Mouse (Mus musculus) spleen, postnatal 0 days (tissue): ENCODE data around the gene Olfr665. TPM values are rescaled to one million over a fixed set of nuclear protein-coding genes. Genes with fewer than 3 reads are reported as not detected.

Source experiments
- polyA plus RNA-seq: library from polyadenylated mRNA; unstranded; fragments of >200 nt; fragmentation: Nextera tagmentation; extraction: Ambion mirVana; gene quantifications from 2 replicates; pipeline ENCODE4 v1.2.1, GENCODE M21; 2015

Gene Olfr665
- polyA plus RNA-seq = not detected in 2 replicates

GRCm38 (mm10) chr7:104877731-104878130 is at the start of gene Olfr665:
Olfr665 (plus strand) TSS chr7:104878031.

GRCm38 (mm10) chr7:104842503-104842902 is 35.3 kb upstream of the Olfr665 start, which contains the start of gene Usp17lb:
Usp17lb (minus strand) TSS chr7:104842603.

DNA sequence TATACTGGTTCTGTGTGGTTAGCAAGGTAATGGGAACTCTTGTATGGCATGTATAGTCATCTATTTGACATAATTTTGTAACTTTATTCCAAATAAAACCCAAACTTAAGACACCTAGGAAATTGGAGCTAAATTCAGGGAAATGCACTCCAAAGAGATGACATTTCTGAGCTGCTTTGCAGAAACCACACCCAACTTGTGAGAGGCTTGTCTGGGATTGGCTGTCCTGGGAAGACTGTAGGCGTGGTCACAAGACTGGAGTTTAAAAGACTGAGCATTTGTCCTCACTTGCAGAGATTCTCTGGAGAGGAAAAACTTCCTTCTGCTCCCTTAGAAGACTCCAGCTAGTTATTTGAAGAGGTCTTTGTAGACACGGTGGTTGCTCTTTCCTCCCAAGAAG is 21.1 kb upstream of the Olfr665 start, which contains the start of gene Usp17la:
Gene Usp17la, plus strand, starts transcription at position 301 of the 400 bp plus-strand sequence.

GRCm38 (mm10) chr7:104895852-104896251 is 18.0 kb downstream of the Olfr665 start, which contains the start of gene Olfr666:
Olfr666 (minus strand) TSS chr7:104895952.

DNA sequence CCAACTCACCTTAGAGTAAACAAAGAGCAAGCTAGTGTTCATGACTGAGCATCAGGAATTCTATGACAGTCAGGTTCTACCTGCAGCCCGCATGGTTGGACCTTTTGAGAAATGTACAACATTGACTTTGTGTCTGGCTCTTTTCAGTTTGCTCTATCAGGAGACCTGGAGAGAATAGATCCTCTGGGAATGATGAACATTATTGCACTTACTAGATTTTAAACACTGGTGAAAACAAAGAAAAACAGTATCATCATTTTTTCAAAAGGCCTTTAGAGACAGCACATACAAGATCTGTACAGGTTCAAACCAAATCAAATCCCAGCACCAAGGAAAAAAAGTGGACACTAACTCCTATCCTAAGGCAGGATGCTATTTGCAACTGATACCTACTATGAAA is 43.6 kb downstream of the Olfr665 start, which contains the start of gene Olfr667:
Gene Olfr667, minus strand, starts transcription at position 101 of the 400 bp plus-strand sequence.

DNA sequence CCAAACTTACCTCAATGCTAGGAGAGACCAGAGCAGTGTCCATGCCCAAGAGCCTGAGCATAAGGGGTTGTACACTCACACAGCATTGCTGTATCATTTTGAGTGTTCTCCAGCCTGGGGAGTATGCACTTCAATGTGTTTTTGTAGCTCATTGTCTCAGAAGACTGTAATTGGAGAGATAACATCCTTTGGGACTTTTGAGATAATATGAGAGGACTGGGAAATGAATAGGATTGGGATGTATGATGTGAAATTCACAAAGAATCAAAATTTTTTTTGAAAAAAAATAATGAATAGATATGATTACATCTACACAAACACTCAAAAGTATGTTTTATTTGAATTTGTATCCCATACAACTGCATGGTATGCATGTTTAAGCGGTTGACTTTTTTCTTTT is 50.1 kb downstream of the Olfr665 start, which contains the start of gene Olfr668:
Gene Olfr668, minus strand, starts transcription at position 101 of the 400 bp plus-strand sequence.

Other genes starting within 250 kb of the Olfr665 start
- not detected in 2 replicates for gene Olfr658, start 230.7 kb upstream of the Olfr665 start, polyA plus RNA-seq
- gene Olfr659, start 211.3 kb upstream of the Olfr665 start, polyA plus RNA-seq = not detected in 2 replicates
- gene Olfr661, start 191.5 kb upstream of the Olfr665 start, polyA plus RNA-seq = not detected in 2 replicates
- gene Usp17le, start 100.6 kb upstream of the Olfr665 start, polyA plus RNA-seq = not detected in 2 replicates
- not detected in 2 replicates for gene Usp17lb, start 35.4 kb upstream of the Olfr665 start, polyA plus RNA-seq
- gene Usp17la, start 21.0 kb upstream of the Olfr665 start, polyA plus RNA-seq = not detected in 2 replicates
- not detected in 2 replicates for gene Olfr666, start 17.9 kb downstream of the Olfr665 start, polyA plus RNA-seq
- gene Olfr667, start 43.5 kb downstream of the Olfr665 start, polyA plus RNA-seq = not detected in 2 replicates
- not detected in 2 replicates for gene Olfr668, start 50.0 kb downstream of the Olfr665 start, polyA plus RNA-seq
- not detected in 2 replicates for gene Olfr669, start 56.2 kb downstream of the Olfr665 start, polyA plus RNA-seq
- not detected in 2 replicates for gene Olfr670, start 84.6 kb downstream of the Olfr665 start, polyA plus RNA-seq
- gene Olfr671, start 101.1 kb downstream of the Olfr665 start, polyA plus RNA-seq = not detected in 2 replicates
- not detected in 2 replicates for gene Olfr672, start 124.0 kb downstream of the Olfr665 start, polyA plus RNA-seq
- gene Olfr675, start 150.4 kb downstream of the Olfr665 start, polyA plus RNA-seq = not detected in 2 replicates
- gene Olfr676, start 154.7 kb downstream of the Olfr665 start, polyA plus RNA-seq = not detected in 2 replicates
- gene Olfr677, start 173.3 kb downstream of the Olfr665 start, polyA plus RNA-seq = not detected in 2 replicates
- gene Olfr678, start 186.4 kb downstream of the Olfr665 start, polyA plus RNA-seq = not detected in 2 replicates
- not detected in 2 replicates for gene Olfr679, start 203.2 kb downstream of the Olfr665 start, polyA plus RNA-seq
- not detected in 2 replicates for gene Olfr680-ps1, start 214.8 kb downstream of the Olfr665 start, polyA plus RNA-seq
- not detected in 2 replicates for gene Olfr681, start 238.8 kb downstream of the Olfr665 start, polyA plus RNA-seq